Mouse (Mus musculus) liver, postnatal 0 days (tissue): ENCODE data around the gene Insl5.

Experiments used
- CTCF ChIP-seq: sonication (generic); IDR thresholded peaks from 2 replicates; pipeline ENCODE4 v1.5.1; 2016; ENCODE audit warnings: antibody characterized with exemption, low read depth
- EP300 ChIP-seq: IDR thresholded peaks from 2 replicates; pipeline ENCODE4 v1.6.1; 2016; ENCODE audit warnings: antibody characterized with exemption, low read depth, mild to moderate bottlenecking

DNA sequence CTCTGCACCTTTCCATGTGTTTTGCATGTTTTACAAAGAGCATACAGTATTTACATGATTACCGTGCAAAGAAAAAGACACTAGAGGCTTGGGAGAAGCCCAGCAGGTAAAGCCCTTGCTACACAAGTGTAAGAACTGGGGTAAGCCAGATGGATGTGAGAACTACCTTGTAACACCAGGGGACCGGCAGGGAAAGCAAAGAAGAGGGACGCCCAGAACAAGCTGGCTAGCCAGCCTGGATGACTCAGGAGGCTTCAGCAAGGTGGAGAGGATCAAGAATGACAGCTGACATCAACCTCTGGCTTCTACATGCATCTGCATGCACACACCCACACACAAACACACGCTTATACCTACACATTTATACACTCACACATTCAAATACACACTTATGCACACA is 36.6 kb downstream of the Insl5 start:
- TF ChIP-seq EP300 (no peak), CTCF (no peak)
